Mouse (Mus musculus) CH12.LX (cell line): ENCODE results near the gene Nsd2. TPM values are rescaled to one million over a fixed set of nuclear protein-coding genes. Genes with fewer than 3 reads are reported as not detected.

Experiments
- DNase-seq: peaks from one replicate; pipeline ENCODE4 v3.0.0-alpha.2; 2013; ENCODE audit errors: extremely low read depth
- H3K27ac ChIP-seq: 2 replicates; pipeline ENCODE4 v1.5.1; 2012; ENCODE audit warnings: low read depth, mild to moderate bottlenecking, control low read depth, moderate library complexity; ENCODE audit not compliant: insufficient read depth
- H3K27me3 ChIP-seq: replicated peaks from 2 replicates; pipeline ENCODE3; 2012; ENCODE audit warnings: inconsistent platforms
- H3K36me3 ChIP-seq, 2 experiments: replicated peaks in 1 of 2; 2 replicates each; pipeline versions ENCODE3 to v1.6.1; 2012; ENCODE audit warnings: inconsistent platforms in 1 of 2, low read length in 1 of 2, mild to moderate bottlenecking in 1 of 2, mixed read lengths in 1 of 2, moderate library complexity in 1 of 2; ENCODE audit not compliant: control insufficient read depth in 1 of 2, insufficient read depth in 1 of 2
- H3K4me1 ChIP-seq, 2 experiments: 2 replicates each; pipeline ENCODE4 v1.6.1; 2012; ENCODE audit warnings: inconsistent platforms in 1 of 2, moderate library complexity in 1 of 2; ENCODE audit not compliant: insufficient read depth in 2 of 2, control insufficient read depth in 1 of 2
- H3K4me2 ChIP-seq: 2 replicates; pipeline ENCODE4 v1.6.1; 2012; ENCODE audit warnings: low read depth, mild to moderate bottlenecking, control low read depth; ENCODE audit not compliant: poor library complexity, insufficient read depth, severe bottlenecking
- H3K4me3 ChIP-seq, 3 experiments: fragments of 150-350 bp in 1 of 3; sonication (generic) in 1 of 3; replicated peaks in 1 of 3; 2 replicates each; pipeline versions ENCODE3 to v1.5.1; 2011 to 2012; ENCODE audit warnings: low read depth in 2 of 3, low read length in 2 of 3, mild to moderate bottlenecking in 2 of 3, moderate library complexity in 2 of 3, control low read depth in 1 of 3, improper control_type of control experiment in 1 of 3, inconsistent platforms in 1 of 3, mixed read lengths in 1 of 3; ENCODE audit not compliant: poor library complexity in 1 of 3
- H3K79me2 ChIP-seq: replicated peaks from 2 replicates; pipeline ENCODE4 v1.6.1; 2012; ENCODE audit warnings: mild to moderate bottlenecking, moderate library complexity; ENCODE audit not compliant: control insufficient read depth, poor library complexity, insufficient read depth, severe bottlenecking; ENCODE audit errors: extremely low read depth
- H3K9ac ChIP-seq: 2 replicates; pipeline ENCODE4 v1.6.1; 2012; ENCODE audit warnings: low read depth, mild to moderate bottlenecking, control low read depth, moderate library complexity; ENCODE audit not compliant: insufficient read depth
- H3K9me3 ChIP-seq: replicated peaks from 2 replicates; pipeline ENCODE3; 2012; ENCODE audit warnings: low read length, inconsistent platforms, mixed read lengths
- CHD1 ChIP-seq: IDR thresholded peaks from 2 replicates; pipeline ENCODE4 v1.6.1; 2012; ENCODE audit warnings: low read depth, low read length, improper control_type of control experiment, inconsistent platforms
- CTCF ChIP-seq, 2 experiments: IDR thresholded peaks in 1 of 2; conservative IDR thresholded peaks in 1 of 2; 2 replicates each; pipeline ENCODE4 v1.5.1; 2011 to 2012; ENCODE audit warnings: low read depth in 2 of 2, low read length in 2 of 2, improper control_type of control experiment in 1 of 2, inconsistent platforms in 1 of 2, mild to moderate bottlenecking in 1 of 2, moderate library complexity in 1 of 2
- E2F4 ChIP-seq: IDR thresholded peaks from 2 replicates; pipeline ENCODE4 v1.6.1; 2011; ENCODE audit warnings: low read depth, low read length, improper control_type of control experiment; ENCODE audit not compliant: insufficient replicate concordance
- ELF1 ChIP-seq: IDR thresholded peaks from 2 replicates; pipeline ENCODE4 v1.6.1; 2014; ENCODE audit warnings: low read depth, mild to moderate bottlenecking, inconsistent platforms, low read length, improper control_type of control experiment
- GABPA ChIP-seq: IDR thresholded peaks from 2 replicates; pipeline ENCODE4 v1.6.1; 2012; ENCODE audit warnings: low read depth, low read length, improper control_type of control experiment, inconsistent platforms; ENCODE audit not compliant: insufficient replicate concordance
- HCFC1 ChIP-seq: IDR thresholded peaks from 2 replicates; pipeline ENCODE4 v1.6.1; 2012; ENCODE audit warnings: low read depth, mild to moderate bottlenecking, inconsistent platforms, low read length, improper control_type of control experiment
- KAT2A ChIP-seq: IDR thresholded peaks from 2 replicates; pipeline ENCODE4 v1.6.1; 2012; ENCODE audit warnings: low read length, improper control_type of control experiment, inconsistent platforms; ENCODE audit not compliant: insufficient replicate concordance
- MAX ChIP-seq: IDR thresholded peaks from 2 replicates; pipeline ENCODE4 v1.6.1; 2011; ENCODE audit warnings: low read length, improper control_type of control experiment
- MEF2A ChIP-seq: IDR thresholded peaks from 2 replicates; pipeline ENCODE4 v1.6.1; 2014; ENCODE audit warnings: low read depth, mild to moderate bottlenecking, inconsistent platforms, low read length, improper control_type of control experiment, borderline replicate concordance
- MYC ChIP-seq: IDR thresholded peaks from 2 replicates; pipeline ENCODE4 v1.6.1; 2011; ENCODE audit warnings: low read depth, mild to moderate bottlenecking, improper control_type of control experiment, low read length
- NELFE ChIP-seq: IDR thresholded peaks from 2 replicates; pipeline ENCODE4 v1.6.1; 2011; ENCODE audit warnings: low read depth, low read length, improper control_type of control experiment
- POLR2A ChIP-seq: IDR thresholded peaks from 2 replicates; pipeline ENCODE4 v1.6.1; 2011; ENCODE audit warnings: low read depth, mild to moderate bottlenecking, improper control_type of control experiment, low read length
- POLR2AphosphoS2 ChIP-seq: IDR thresholded peaks from 2 replicates; pipeline ENCODE4 v1.6.1; 2011; ENCODE audit warnings: low read depth, low read length, improper control_type of control experiment
- SMC3 ChIP-seq: IDR thresholded peaks from 2 replicates; pipeline ENCODE4 v1.6.1; 2011; ENCODE audit warnings: low read depth, low read length, improper control_type of control experiment
- TCF12 ChIP-seq: IDR thresholded peaks from 2 replicates; pipeline ENCODE4 v1.6.1; 2014; ENCODE audit warnings: low read depth, mild to moderate bottlenecking, inconsistent platforms, low read length, improper control_type of control experiment
- UBTF ChIP-seq: IDR thresholded peaks from 2 replicates; pipeline ENCODE4 v1.6.1; 2012; ENCODE audit warnings: low read depth, mild to moderate bottlenecking, inconsistent platforms, low read length, improper control_type of control experiment, moderate library complexity
- USF1 ChIP-seq: IDR thresholded peaks from 2 replicates; pipeline ENCODE4 v1.6.1; 2014; ENCODE audit warnings: low read depth, mild to moderate bottlenecking, inconsistent platforms, low read length, improper control_type of control experiment
- USF2 ChIP-seq: conservative IDR thresholded peaks from 2 replicates; pipeline ENCODE4 v1.6.1; 2011; ENCODE audit warnings: low read depth, low read length, improper control_type of control experiment
- ZC3H11A ChIP-seq: IDR thresholded peaks from 2 replicates; pipeline ENCODE4 v1.6.1; 2012; ENCODE audit warnings: low read depth, mild to moderate bottlenecking, inconsistent platforms, low read length, improper control_type of control experiment
- ZKSCAN1 ChIP-seq: IDR thresholded peaks from 2 replicates; pipeline ENCODE4 v1.6.1; 2012; ENCODE audit warnings: low read depth, inconsistent platforms, low read length, improper control_type of control experiment, borderline replicate concordance
- ZMIZ1 ChIP-seq: IDR thresholded peaks from 2 replicates; pipeline ENCODE4 v1.6.1; 2012; ENCODE audit warnings: low read depth, mild to moderate bottlenecking, inconsistent platforms, low read length, improper control_type of control experiment
- ZNF384 ChIP-seq: IDR thresholded peaks from 2 replicates; pipeline ENCODE4 v1.6.1; 2012; ENCODE audit warnings: low read depth, low read length, improper control_type of control experiment, inconsistent platforms
- dilution Hi-C: fragments of 300-500 bp; cut with MboI; formaldehyde crosslinking; loops from 2 replicates; pipeline ENCODE4 v1.14.3; 2020; ENCODE audit warnings: low sequenced_read_pairs; ENCODE audit not compliant: extremely low pct_unique_long_range_greater_than_20kb, extremely low pct_ligation_motif_present
- in situ Hi-C: fragments of 300-500 bp; cut with MboI; formaldehyde crosslinking; loops from 3 replicates; pipeline ENCODE4 v1.14.3; 2019; ENCODE audit warnings: low sequenced_read_pairs, low pct_ligation_motif_present, low pct_unique_long_range_greater_than_20kb, mixed read lengths
- polyA plus RNA-seq: library from polyadenylated mRNA; unstranded; fragments of >175 nt; gene quantifications from 2 replicates; pipeline ENCODE4 v1.2.1, GENCODE M21; 2012; ENCODE audit warnings: low read depth; ENCODE audit not compliant: insufficient read length
- total RNA-seq, 2 experiments: library from RNA; depleted of rRNA; stranded (reverse); fragments of 300-350 nt in 1 of 2; fragments of >200 nt in 1 of 2; gene quantifications; 2 replicates each; pipeline ENCODE4 v1.2.3; 2012 to 2014

Nsd2 gene
- total and polyA plus RNA-seq, 3 experiments = 39.8 to 55.0 (median 49.9) TPM

DNA sequence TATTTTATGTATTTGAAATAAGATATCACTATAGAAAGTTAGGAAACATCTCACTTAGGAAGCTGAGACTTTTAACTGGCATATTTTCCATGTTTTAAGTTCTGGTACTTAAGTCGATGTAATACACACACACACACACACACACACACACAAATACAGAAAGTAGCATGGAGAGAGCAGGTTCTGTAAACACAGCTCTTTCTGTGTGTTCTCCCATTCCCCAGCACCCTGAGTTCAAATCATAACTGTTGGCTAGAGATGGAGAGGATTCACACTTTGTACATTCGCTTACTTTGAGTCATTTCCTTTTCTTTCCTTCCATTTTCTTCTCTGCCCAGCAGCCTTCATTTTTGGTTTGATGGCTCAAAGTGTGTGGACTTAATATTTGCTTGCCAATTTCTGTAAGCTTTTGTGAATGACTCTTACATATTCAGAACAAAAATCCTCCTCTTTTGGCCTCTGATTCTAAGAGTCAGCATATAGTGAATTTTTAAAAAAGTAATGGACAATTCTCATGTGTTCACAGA is 1.4 kb downstream of the Nsd2 start:
- in situ Hi-C loops = no loop called here
- H3K36me3 ChIP-seq = peaks cover 0 to 16% of the 10 kb centered on the region in 2 experiments
- H3K4me3 ChIP-seq = peak overlapping the region; percentile 54 to 96 (median 83)
- H3K27me3 ChIP-seq = no peaks in the 10 kb centered on the region
- peaks cover 3 to 50% of the 10 kb centered on the region in 2 experiments for H3K4me1 ChIP-seq
- H3K9ac ChIP-seq = peak overlapping the region; percentile 88
- peak overlapping the region; percentile 98 for H3K4me2 ChIP-seq
- no peak overlapping the region for H3K27ac ChIP-seq
- no peaks in the 10 kb centered on the region for H3K9me3 ChIP-seq
- peaks cover 55% of the 10 kb centered on the region for H3K79me2 ChIP-seq
- DNase-seq = no peak
- dilution Hi-C loops = no loop called here
- TF ChIP-seq ZNF384 (no peak), UBTF (no peak), HCFC1 (no peak; the same call in 1 of the 2 replicates), E2F4 (no peak), USF2 (no peak), USF1 (no peak), TCF12 (no peak), SMC3 (no peak), POLR2A (no peak), CTCF (conservative IDR thresholded peaks at IDR 0.05 in 1 of 2, IDR thresholded peaks at IDR 0.05 in 1 of 2; ENCODE audit: low read depth in 2 of 2, low read length in 2 of 2) (no peak), ZC3H11A (no peak), MEF2A (no peak), CHD1 (no peak), MAX (no peak), KAT2A (no peak), POLR2AphosphoS2 (no peak), ZKSCAN1 (no peak), ZMIZ1 (no peak)

DNA sequence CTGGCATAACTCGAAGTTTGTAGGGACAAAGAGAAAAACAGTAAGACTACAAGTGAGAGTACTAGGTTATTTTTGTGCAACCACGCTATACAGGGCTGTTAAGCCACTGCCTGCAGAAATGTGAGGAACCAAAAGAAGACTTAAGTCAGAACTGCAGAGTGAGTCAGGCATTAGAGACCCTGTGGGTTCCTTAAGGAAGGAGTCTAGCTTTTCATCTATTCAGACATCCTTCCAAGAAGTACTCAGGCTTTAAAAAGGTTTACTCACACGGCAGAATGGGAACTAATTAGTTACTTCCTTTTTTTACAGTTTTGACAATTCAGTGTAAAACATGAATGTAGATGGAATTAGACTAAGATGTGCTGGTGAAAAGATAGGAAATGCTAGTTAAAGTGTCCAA is 1.9 kb downstream of the Nsd2 start:
- Histone ChIP-seq H3K9me3 (no peaks in the 10 kb centered on the region), H3K27me3 (no peaks in the 10 kb centered on the region), H3K36me3 (peaks cover 0 to 19% of the 10 kb centered on the region in 2 experiments), H3K4me3 (peak overlapping the region in 2 of 3 experiments; percentile 83 to 96), H3K27ac (no peak overlapping the region), H3K9ac (peak overlapping the region; percentile 88), H3K79me2 (peaks cover 59% of the 10 kb centered on the region), H3K4me2 (peak overlapping the region; percentile 98), H3K4me1 (peaks cover 3 to 53% of the 10 kb centered on the region in 2 experiments)
- no peak for DNase-seq
- dilution Hi-C loops (no loop called here), in situ Hi-C loops (no loop called here)
- TF ChIP-seq POLR2A = no peak
- TF ChIP-seq SMC3 = no peak
- TF ChIP-seq CTCF (conservative IDR thresholded peaks at IDR 0.05 in 1 of 2, IDR thresholded peaks at IDR 0.05 in 1 of 2; ENCODE audit: low read depth in 2 of 2, low read length in 2 of 2) = no peak
- no peak for TF ChIP-seq MYC
- TF ChIP-seq ZC3H11A = no peak
- TF ChIP-seq GABPA = no peak
- no peak for TF ChIP-seq NELFE
- no peak for TF ChIP-seq ELF1
- no peak for TF ChIP-seq ZNF384
